9 mouse cellular contexts compared by ENCODE assay signal in genomic region chr6:30920834-30921675, GRCm38 (mm10). TPM values are rescaled to one million over a fixed set of nuclear protein-coding genes. Genes with fewer than 3 reads are reported as not detected.
DNase-seq lines count a peak whose midpoint lies in the region; ATAC-seq lines count a peak whose summit lies in the region.
"Had no signal": no experiment of that assay in that cellular context is flagged by ENCODE, and none has a peak within 500 bp of the region (broad histone marks: within the 10 kb centered on the region; RNA-seq: fewer than 3 reads in every experiment).

No protein-coding gene starts in this region.

- H3K4me3 ChIP-seq in brown adipose tissue, adult 24 weeks (ENCODE audit: insufficient read depth, low read depth, low read length) = peak overlapping the region; percentile 15; the same call in 1 of the 2 replicates
- H3K4me3 ChIP-seq in lung, embryonic 16.5 days (ENCODE audit: low read length) = peak overlapping the region; percentile 48
- H3K4me3 ChIP-seq: myocyte had no signal

- peak overlapping the region; percentile 57 for H3K4me2 ChIP-seq in lung, embryonic 16.5 days (ENCODE audit: low read depth, low read length)

- H3K9me3 ChIP-seq in lung, embryonic 16.5 days (ENCODE audit: control insufficient read depth, low read length) = no peaks in the 10 kb centered on the region

- 17% methylated on average over 21 of the region's 21 CpGs for WGBS in lung, embryonic 16.5 days

- peak; percentile 59; the same call in 1 of the 2 replicates for ATAC-seq in lung, embryonic 16.5 days (ENCODE audit: low read depth)
- no peak for ATAC-seq in monocyte, adult 5-6 weeks (replicated peaks; ENCODE audit: insufficient number of reproducible peaks, low FRiP score, low TSS enrichment, poor library complexity, severe bottlenecking)

- H3K27ac ChIP-seq in brown adipose tissue, adult 24 weeks (replicated peaks; ENCODE audit: low read depth, low read length) = no peak overlapping the region
- no peak overlapping the region for H3K27ac ChIP-seq in lung, embryonic 16.5 days (ENCODE audit: low read length)

- no peaks in the 10 kb centered on the region for H3K4me1 ChIP-seq in brown adipose tissue, adult 24 weeks (ENCODE audit: control insufficient read depth, insufficient read depth, insufficient read length, low read length)
- peaks cover 2% of the 10 kb centered on the region; the same call in 1 of the 2 replicates for H3K4me1 ChIP-seq in lung, embryonic 16.5 days (replicated peaks; ENCODE audit: control insufficient read depth, insufficient read depth, low read length)

- DNase-seq in cerebellum, postnatal 25 days = peak; percentile 22 to 41
- no peak for DNase-seq in cerebellum, adult 11-12 months
- DNase-seq in heart, adult 18-20 months = peak; percentile 5 to 28
- DNase-seq in kidney, adult 9 months = peak; percentile 24
- DNase-seq in skeletal muscle tissue, adult 2 months (ENCODE audit: low read depth, low spot score) = peak; percentile 21

- no peaks in the 10 kb centered on the region for H3K27me3 ChIP-seq in lung, embryonic 16.5 days (ENCODE audit: control insufficient read depth, insufficient read depth, low read depth, low read length)

- H3K36me3 ChIP-seq in lung, embryonic 16.5 days (ENCODE audit: control insufficient read depth, insufficient read depth, low read length) = no peaks in the 10 kb centered on the region

- peak overlapping the region; percentile 57 for H3K9ac ChIP-seq in lung, embryonic 16.5 days (ENCODE audit: low read length)

RNA-seq across cellular contexts. Expression of gene Tsga13, which starts 5.7 kb away (rescaled TPM):
- polyA plus RNA-seq in brown adipose tissue, adult 24 weeks (2012; ENCODE audit: insufficient read depth, insufficient read length, missing spikeins) = not detected in 2 replicates
- not detected for total RNA-seq in heart, adult 18-20 months (2021)
- 0.25 TPM in 1 of 2 replicates, not detected in the other for polyA plus RNA-seq in lung, embryonic 16.5 days (2015; fragmentation: Nextera tagmentation; extraction: Ambion mirVana)
- not detected in 3 replicates for total RNA-seq in monocyte, adult 5-6 weeks (2017)
- polyA plus RNA-seq: myocyte had no signal

RNA-seq across cellular contexts. Expression of gene Copg2, which starts 24.5 kb away (rescaled TPM):
- polyA plus RNA-seq in brown adipose tissue, adult 24 weeks (2012; ENCODE audit: insufficient read depth, insufficient read length, missing spikeins) = 23.2 and 24.9 TPM in 2 replicates
- 10 to 100 TPM; 36.9 to 41.8 TPM for total RNA-seq in heart, adult 18-20 months (2021)
- 23.0 and 26.8 TPM in 2 replicates for polyA plus RNA-seq in lung, embryonic 16.5 days (2015; fragmentation: Nextera tagmentation; extraction: Ambion mirVana)
- 40.5 to 51.7 TPM (median 47.6 TPM) in 3 replicates for total RNA-seq in monocyte, adult 5-6 weeks (2017)

RNA-seq across cellular contexts. Expression of gene Klf14, which starts 37.8 kb away (rescaled TPM):
- not detected in 2 replicates for polyA plus RNA-seq in brown adipose tissue, adult 24 weeks (2012; ENCODE audit: insufficient read depth, insufficient read length, missing spikeins)
- total RNA-seq in heart, adult 18-20 months (2021) = under 1 TPM; 0.18 to 0.22 TPM
- polyA plus RNA-seq in lung, embryonic 16.5 days (2015; fragmentation: Nextera tagmentation; extraction: Ambion mirVana) = 1.5 and 2.0 TPM in 2 replicates
- 0.10 TPM in 1 of 3 replicates, not detected in the others for total RNA-seq in monocyte, adult 5-6 weeks (2017)
- polyA plus RNA-seq: myocyte had no signal
